Mouse (Mus musculus): ENCODE measurements around the gene Frmd5.

The Frmd5 gene

DNA sequence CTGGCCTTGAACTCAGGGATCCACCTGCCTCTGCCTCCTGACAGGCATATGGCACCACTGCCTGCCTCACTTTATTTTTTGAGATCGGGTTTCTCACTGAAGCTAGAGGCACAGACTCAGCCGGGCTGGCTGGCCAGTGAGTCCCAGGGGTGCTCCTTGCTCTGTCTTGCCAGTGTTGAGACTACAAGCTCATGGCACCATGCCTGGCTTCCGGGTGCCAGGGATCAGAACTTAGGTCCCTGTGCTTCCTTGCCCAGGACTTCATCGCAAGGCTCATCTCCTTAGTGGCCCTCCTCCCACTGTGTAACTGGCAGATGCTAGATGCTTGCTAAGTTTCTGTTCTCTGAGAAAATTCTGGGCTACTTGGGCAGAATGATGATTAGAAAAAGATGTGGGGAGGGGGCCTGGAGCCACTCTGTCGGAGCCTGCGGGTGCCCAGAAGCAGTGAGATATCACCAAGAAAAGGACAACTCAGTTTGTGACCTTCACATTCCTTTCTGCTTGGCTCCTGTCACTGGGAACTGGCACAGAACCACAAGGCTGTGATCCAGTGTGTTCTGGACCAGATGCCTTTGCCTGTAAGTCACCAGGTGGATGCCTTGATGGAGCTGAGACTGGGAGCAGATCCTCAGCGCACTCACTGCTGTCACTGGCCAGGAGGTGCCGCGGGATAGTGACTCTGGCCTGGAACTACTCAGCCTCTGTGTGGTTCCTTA lies 192.2 kb downstream of the Frmd5 start:
- peak; percentile 62 for DNase-seq

DNA sequence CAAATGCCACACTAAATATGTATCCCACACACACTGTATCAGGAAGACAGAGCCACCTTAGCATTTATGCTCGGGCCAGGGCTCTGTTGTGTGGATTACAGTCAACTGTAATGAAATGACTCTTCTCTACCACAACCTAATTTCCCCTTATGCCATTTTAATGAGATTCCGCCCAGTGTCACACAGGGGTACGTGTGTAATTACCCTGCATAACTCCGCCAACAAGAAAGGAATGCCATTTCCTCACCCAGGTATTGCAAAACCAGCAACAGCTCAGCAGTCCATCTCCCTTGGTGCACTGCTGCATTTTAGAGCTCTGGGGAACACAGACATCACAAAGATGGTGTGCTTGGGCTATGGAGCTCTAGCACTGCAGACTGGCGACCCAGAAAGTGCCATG lies 194.8 kb downstream of the Frmd5 start:
- DNase-seq: no peak

DNA sequence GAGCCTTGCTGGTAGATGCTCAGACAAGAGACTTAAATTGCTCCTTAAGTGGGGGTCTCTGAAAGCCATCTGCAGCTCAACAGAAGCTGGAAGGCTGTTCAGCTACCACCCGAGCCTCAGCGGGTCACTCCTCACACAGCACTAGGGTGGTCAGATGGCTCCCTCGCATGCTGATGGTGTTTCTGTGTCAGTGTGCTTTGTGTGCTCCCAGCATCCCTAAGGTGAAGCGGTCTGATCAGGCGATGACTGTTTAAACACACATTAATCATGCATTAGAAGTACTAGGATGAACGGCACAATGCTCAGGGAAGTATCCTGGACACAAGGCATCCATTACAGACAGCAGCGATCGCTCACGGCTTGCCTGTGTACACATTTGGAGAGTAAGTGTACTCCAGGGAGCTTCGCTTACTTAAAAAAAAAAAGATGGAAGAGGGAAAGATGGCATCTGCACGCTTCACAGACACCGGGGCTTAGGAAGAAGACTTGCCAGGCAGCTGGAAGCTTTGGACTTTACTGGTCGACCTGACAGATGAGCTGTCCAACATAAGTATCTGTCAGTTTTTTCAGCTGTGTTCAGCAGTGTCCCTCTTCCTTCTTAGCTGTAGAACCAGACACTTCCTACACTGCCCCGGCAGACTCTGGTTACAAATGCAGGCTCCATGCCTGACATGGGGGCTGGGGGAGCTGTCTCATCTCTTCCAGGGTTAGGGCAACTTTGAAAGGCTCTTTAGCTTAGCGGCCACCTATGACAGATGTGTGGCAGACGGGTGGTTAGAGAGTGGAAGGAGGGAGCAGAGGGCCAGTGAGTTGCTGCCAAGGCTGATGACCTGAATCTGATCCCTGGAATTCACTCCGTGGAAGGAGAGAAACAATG lies 196.6 kb downstream of the Frmd5 start:
- no peak for DNase-seq

DNA sequence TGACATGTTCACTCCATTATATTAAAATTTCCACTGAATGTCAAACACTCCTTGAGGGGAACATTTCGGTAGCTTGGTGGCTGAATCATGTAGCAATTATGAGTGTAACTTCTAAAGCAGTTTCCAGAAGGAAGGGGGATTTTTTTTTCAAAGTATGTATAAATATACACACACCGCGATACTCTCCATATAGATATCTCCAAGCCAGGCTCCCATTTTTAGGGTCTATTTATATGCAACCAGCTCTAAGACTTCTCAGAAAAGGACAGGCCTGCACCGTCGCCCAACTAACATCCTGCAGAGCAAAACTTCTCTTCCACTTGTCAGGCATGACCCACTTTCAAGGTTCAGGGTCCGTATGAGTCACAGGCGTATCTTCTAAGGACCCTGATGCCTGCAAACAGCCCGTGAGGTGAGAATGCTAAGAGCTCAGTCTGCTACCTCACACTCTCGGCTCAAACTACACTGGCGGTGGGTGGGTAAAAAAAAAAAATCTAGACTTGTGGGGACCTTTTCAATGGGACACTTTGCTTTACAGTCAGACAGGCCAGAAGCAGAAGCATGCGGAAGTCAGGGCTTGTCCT lies 197.7 kb downstream of the Frmd5 start:
- DNase-seq: no peak

DNA sequence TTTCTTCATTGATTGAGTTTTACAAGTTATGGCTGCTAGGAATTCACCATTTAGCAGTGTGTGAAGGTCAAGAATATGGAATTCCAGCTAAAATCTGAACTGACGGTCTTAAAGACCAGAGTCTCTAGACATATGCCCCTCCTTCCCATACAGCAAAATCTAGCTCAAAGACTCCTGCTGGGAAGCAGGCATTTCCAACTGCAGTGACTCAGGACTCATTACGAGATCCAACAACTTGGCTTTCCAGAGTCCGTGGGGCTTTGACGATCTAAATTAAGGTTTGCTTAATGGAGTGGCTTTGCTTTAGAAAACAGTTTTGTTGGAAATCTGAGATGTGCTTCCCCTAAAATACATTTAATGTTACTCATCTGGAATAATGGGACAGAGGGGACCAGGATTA lies 204.5 kb downstream of the Frmd5 start:
- DNase-seq: no peak

DNA sequence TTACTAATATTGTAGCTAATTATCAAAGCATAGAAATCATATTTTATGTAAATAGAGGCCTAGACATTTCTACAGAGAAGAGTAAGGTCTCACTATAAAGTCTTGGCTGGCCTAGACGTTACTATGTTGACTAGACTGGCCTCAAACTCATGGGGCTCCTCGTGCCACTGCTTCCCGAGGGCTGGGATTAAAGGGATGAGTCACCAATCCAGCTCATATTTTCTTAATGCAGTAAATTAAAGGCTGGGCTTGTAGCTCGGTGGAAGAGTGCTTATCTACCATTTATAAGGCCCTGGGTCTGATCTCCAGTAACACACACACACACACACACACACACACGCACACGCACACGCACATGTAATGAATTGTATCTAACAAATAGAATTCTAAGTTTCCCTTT lies 205.3 kb downstream of the Frmd5 start:
- no peak for DNase-seq

DNA sequence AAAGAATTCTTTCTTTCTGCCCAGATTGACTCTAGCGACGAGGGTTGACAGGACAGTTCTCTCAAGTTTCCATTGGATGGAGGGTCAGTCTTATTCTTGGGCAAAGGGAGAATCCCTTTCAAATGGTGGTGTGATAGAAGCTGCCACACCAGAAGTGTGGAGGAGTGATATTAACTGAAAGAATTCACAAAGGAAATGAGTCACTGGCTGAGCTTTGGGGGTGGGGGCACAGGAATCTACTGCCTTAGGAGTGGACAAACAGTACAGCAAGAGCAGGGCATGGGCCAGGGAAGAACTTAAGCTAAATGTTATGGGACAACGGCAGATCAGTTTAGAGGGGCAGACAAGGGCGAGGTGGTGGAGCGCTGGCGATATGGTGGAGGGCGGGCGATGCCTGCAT lies 206.2 kb downstream of the Frmd5 start:
- DNase-seq: no peak

DNA sequence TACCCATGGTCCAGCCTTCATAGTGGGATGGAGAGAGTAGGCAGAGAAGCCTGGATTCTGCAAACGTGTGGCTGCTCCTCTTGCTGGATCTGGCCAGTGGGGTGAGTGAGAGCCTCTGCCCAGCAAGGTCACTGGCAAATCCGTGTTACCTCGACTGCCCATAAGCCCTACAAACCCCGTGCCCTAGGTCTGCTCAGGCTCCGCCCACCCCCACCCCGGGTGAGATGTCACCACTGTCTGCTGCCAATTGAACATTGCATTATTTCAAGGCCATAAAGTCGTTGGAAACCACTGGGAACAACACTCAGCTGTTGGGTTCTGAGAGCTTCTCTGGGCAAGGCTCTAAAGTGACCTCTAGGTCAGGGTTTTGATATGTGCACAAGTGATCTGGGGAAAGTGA lies 208.6 kb downstream of the Frmd5 start:
- peak; percentile 25 for DNase-seq

DNA sequence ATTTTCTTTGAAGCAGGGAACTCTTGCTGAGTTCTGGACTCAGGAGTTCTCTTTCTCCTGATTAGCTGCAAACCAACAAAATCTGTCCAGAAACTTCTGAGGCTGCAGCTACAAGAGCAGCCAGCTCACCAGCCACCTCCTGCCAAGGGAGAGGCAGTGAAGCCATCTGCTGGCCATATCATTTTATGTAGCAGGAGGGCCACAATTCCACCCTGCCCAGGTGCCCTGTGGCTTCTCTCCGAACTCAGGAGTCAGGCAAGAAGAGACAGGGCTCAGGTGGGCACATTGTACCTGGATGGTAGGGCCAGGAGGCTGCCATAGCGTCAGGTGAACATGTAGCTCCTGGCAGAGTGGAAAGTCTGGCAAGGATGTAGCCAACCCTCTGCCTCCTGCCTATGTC lies 210.3 kb downstream of the Frmd5 start:
- peak; percentile 74 for DNase-seq

DNA sequence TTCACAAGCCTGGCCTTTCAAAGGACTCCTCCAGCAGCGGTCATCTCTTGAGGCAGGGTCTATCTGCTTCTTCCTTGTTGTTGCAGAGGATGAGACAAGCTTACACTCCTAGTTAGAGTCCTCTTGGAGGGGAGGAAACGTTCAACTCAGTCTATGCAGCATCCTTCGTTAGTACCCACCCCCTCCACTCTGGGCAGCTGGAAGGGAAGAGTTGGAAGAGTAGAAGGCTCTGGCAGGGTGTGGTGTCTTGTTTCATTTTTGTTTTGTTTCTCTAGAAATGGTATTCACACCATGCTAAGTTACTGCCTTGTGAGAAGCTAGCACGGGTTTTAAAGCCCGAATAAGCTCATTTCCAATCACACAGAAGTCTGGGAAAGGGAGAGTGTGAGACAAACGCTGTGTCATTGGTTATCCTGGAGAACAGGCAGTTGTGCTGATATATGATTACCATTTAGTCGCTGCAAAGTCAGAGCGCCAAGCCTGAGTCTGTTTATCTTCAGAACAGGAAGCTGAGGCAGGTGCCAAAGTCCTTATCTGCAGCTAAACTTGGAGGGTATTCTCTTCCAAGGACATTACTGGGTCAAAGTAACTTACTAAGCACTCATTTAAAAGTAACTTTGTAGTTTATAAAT lies 212.1 kb downstream of the Frmd5 start:
- no peak for DNase-seq

DNA sequence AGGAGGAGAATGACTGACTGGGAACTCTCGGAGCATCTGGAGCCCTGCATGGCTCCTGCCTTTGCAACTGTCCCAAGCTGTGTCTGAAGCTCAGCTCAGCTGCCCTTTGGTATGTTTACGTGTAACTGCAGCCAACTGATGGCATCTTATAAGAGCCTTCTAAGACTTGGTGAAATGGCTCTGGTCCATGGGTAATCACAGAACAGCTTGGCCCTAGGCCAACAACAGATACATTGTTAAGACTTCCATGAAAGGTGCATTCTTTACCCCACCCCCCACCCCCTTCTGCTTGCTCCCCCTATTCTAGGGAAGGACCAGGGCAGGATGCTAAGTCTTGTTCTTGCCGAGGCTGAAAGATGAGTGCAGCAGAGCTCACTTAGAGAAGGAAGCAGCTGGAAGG lies 212.8 kb downstream of the Frmd5 start:
- no peak for DNase-seq

DNA sequence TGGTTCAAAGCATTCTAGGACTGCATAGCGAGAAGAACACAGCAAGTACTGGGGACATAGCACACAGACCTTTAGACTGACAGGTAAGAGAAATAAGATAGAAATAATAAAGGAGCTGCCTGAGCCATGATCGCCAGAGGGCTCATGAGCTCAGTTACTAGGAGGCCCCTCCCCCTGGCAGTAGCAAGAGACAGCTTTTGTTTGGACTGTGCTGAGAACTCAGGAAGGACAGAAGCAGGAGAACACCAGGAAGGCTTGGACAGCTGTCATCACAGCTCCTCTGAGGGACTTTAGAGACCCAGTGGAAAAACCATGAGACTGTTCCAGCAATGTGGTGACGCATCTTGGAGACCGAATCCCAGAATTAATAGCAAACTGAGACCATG lies 218.6 kb downstream of the Frmd5 start:
- DNase-seq: peak; percentile 36

DNA sequence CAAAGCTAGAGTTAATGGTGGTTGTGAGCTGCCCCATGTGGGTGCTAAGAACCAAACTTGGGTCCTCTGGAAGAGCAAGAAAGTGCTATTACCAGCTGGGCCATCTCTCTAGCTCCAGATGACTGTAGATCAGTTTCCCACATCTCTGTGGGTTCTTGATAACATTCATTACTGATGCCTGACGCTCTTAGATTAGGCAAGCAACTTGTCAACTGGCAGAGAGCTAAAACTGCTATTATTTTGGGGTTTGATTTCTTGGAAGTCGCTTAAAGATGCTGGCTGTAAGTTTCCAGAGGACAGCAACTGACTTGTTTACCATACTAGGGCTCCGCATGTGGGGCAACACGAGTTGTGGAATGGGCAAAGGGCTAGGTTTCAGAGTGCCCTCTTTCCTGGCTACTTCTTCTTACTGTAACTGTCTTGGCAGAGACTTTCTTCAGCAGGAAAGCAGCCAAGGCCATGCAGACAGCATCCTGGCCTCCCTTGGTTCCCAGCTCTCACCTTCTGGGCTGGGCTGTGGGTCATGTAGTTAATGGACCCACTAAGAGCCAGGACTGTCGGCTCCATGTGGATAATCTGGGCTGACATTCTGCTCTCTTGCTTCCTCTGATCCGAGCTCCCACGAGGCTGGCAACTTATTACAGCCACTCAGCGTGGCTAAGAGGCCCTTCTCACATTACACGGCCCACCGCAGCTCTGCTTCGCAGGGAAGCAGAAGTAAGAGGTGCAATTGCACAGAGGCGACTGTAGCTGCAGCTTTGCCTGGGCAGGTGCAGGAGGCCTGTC lies 219.2 kb downstream of the Frmd5 start:
- DNase-seq: peak; percentile 80

DNA sequence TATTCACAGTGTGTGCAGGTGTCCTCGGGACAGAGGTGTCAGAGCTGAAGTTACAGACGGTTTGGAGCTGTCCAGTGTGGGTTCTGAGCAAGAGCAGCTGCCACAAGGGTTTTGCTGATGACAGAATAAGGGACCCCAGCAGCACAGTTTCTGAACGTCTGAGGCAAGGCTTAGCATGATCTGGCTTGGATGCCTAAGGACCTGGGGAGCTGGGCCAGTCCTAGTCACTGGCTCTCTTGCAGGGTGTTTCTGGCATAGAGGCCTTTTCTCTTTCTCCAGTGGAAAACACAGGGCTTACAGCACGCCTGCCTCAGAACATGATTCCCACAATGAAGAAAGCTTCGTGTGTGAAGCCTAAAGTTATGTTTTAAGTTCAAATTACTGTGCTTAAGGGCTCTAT lies 222.2 kb downstream of the Frmd5 start:
- DNase-seq: no peak

DNA sequence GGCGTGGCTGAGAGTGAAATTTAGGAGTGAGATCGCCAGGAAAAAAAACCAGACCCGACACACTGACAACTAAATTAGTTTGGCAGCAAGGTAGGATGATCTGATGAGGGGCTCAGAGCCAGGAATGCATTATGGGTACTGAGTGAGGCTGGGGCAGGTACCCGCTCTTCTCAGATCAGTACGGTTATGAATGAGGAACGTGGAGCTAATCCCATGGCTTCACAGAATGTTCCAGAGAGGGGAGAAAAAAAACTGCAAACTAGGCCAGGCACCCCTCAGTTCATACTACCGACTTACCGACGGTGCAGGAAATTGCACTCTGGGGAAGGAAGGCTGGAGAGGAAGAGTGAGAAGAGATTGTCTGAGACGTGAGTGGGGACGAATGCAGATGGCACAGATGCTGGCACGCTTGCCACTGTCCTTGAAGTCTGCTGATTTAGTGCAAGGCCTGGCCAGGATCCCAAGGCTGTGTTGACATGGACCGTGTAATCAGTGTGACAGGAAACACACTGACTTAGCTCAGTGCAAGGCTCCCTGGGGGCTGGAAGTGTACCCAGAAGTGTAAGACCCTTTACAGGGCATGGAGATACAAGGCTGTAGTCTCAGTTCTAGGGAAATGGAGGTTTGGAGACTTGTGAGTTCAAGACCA lies 223.3 kb downstream of the Frmd5 start:
- DNase-seq: peak; percentile 70

DNA sequence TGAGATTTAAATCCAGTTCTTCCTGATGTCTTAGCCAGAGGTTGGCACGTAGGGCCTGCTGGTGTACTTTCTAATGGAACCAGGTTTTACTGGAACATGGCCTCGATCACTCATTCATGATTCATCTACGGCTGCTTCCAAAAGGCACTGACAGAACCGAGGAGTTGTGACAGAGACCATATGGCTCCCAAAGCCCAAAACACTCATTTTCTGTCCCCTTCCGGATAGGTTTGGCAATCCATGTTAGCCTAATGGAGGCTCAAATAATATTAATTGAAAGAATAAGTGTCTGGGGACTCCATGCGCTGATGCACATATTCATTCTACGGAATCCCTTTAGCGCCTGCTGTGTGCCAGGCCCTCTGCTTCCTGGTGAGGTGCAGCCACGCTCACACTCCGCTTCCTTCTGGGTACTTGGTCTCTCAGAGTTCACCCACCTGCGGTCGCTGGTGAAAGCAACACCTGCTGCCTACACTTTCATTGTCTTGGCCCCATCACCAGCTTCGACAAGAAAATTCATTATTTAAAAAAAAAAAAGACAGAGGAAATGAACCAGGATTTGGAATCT lies 224.0 kb downstream of the Frmd5 start:
- DNase-seq: peak; percentile 44

DNA sequence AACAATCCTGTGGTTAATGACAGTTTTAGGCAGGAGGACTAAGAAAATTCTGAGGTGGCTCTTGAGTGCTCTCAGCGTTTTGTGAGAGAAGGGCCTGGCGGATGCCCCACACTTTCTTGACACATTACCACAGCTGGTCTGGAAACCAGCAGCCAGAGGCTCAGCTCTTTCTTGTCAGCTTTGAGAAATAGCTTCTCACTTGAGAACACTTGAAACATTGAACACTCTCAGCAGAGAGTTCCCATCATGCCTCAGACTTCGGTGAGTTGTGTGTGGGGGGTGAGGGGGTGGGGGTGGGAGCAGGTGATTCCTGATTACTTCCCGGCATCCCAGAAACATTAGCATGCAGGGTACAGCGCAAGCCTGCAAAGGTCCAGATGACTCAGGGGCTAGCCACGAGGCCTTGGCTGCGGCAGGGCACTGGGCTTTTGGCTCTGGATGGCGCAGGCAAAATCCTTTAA lies 231.1 kb downstream of the Frmd5 start:
- DNase-seq: no peak

DNA sequence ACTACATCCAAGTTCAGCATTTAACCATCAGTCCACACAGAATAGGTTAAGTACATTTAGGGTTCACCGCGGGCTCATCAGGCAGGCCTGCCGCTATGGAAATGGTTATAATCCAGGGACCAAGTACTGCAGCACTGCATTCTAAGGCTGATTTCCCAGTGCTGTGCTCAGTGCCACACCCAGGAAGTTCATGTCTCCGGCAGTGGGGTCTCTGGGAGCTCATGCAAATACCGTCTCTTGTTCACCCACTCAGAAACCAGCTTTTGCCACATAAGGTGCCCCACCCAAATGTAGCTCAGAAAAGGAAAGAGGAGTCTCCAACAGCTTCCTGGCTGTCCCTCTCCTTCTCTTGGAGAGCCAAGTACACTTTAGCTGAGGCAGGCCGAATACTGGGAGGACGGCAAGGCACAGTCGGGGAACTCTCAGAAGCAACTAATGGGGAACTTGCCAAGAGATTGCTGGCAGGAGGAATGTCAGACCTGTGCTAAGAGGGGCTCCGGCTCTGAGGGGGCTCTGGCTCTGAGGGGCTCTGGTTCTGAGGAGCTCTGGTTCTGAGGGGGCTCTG lies 232.7 kb downstream of the Frmd5 start:
- no peak for DNase-seq

DNA sequence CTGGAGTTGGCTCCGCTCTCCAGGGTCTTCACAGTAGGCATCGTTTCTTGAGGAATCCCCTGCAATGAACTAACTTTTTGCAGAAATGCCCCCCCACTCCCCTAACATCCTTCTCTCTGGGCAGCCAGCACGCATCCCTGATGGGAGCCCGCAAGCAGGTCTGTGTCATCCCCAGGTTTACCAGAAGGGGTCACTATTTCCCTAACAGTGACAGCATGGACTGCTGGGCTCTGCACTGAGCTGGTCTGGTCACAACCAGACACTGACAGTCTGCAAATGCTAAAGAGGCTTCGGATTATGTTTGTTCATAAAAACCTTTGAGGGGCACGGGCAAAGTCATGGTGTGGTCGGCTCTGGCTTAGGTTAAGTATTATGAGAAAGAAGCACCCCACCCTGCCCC lies 235.1 kb downstream of the Frmd5 start:
- DNase-seq: peak; percentile 78

DNA sequence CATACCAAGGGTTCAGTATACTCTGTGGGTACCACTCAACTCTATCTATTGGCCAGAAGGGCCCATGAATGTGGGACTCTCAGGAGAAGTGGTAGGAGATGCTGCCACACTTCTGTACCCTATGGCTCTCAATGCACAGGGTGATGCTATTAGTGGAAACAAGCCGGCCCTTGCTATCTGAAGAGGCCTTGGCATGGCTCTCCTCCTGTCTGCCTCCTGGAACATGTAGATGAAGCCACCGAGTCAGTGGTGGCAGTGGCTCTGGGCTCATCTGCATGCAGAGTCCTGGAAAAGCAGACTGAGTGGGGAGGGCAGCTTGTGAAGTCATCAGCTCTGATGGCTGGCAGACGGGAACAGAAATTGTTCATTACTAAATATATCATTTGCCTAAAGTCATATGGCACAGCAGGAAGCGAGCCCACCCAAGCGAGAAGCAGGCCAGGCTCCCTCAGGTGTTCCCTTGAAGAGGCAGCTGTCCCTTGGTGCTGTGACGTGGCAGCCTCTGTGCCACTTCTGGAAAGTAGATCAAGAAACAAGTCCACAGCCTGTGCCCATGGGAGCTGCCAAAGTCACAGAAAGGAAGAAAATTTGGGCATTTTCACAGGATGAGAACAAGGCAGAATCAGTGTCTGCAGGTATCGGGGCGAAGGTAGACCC lies 235.8 kb downstream of the Frmd5 start:
- DNase-seq: no peak

DNA sequence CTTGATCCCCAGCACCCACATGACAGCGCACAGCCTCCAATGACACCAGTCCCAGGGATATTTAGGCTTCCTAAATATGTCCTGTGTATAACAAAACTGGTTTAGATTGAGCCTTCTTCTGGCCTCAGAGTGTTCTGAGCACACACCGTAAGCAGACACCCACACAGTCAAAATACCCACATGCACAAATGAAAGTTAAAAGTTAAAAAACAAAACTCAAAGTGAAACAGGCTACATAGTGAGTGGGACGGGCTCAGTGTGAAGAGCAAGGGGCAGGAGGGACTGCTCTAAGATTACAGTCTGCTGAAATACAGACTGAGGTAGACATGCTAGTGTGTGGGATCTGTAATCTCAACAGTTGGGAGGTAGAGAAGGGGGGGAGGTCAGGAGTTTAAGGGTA lies 236.8 kb downstream of the Frmd5 start:
- no peak for DNase-seq

Data from cerebellum, adult 11-12 months (tissue).